Mouse (Mus musculus) heart, postnatal 0 days (tissue): ENCODE data around the gene Dcakd.

Experiments used
- CTCF ChIP-seq: IDR thresholded peaks from 2 replicates; pipeline ENCODE4 v1.5.1; 2016; ENCODE audit warnings: antibody characterized with exemption, control low read depth, low read depth
- EP300 ChIP-seq: IDR thresholded peaks from 2 replicates; pipeline ENCODE4 v1.6.1; 2016; ENCODE audit warnings: antibody characterized with exemption, low read depth

DNA sequence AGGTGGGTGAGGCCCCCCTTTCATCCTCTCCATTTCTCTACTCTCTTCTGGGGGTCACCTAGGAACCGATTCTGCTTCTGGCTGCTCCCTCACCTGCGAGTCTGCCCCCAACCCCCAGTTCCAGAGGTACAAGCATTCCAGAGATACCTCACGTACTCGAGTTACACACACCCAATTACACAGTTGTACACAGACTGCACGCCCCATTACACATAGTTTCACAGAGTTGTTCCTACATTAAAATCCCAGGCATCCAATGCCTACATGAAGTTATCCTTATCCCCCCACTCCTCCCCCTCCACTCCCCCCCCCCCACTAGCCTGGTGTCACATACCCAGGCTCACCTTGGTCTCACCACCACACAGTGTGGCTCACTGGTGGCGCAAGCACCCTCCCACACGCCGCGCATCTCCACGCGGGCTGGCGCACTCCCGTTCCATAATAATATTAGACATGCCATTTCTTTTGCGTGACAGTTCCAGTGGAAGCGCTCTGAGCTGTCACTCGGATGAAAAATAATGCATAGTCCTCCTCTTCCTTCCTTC is 63.5 kb downstream of the Dcakd start:
- TF ChIP-seq CTCF (no peak), EP300 (no peak)
